Mouse (Mus musculus): ENCODE measurements around the gene Tnks1bp1. TPM values are rescaled to one million over a fixed set of nuclear protein-coding genes. Genes with fewer than 3 reads are reported as not detected.

The Tnks1bp1 gene
- polyA plus RNA-seq, 1 experiment from 2014 or later, result 32.9 TPM

- Histone ChIP-seq H3K36me3 (ENCODE audit: control insufficient read depth, insufficient read depth, low read length) (peaks cover 32% of the 10 kb centered on the region), H3K4me3 (ENCODE audit: low read depth, low read length) (peak overlapping the region; percentile 8; the same call in 1 of the 2 replicates), H3K9me3 (ENCODE audit: control insufficient read depth, low read length) (no peaks in the 10 kb centered on the region), H3K27me3 (ENCODE audit: control insufficient read depth, insufficient read depth, low read length) (no peaks in the 10 kb centered on the region), H3K4me1 (replicated peaks; ENCODE audit: control insufficient read depth, insufficient read depth) (0 out of 2 replicates have a peak, but pooled peaks cover 2% of the 10 kb centered on the region), H3K27ac (replicated peaks) (no peak overlapping the region), H3K4me2 (replicated peaks; ENCODE audit: low read depth) (peak overlapping the region; percentile 77), H3K9ac (ENCODE audit: low read length) (peak overlapping the region; percentile 35; the same call in 1 of the 2 replicates)
- 51% methylated on average over 5 of the region's 5 CpGs for WGBS
- ATAC-seq (ENCODE audit: low FRiP score, low TSS enrichment) (peak; percentile 49; the same call in 1 of the 2 replicates), DNase-seq (ENCODE audit: low spot score) (peak; percentile 57)
- no peak for TF ChIP-seq CTCF (IDR thresholded peaks at IDR 0.05; ENCODE audit: low read depth)
- no peak for TF ChIP-seq EP300 (optimal IDR thresholded peaks at IDR 0.05)
Observed at GRCm38 (mm10) chr2:85053192-85053816, 5.5 kb downstream of the Tnks1bp1 start.

GRCm38 (mm10) chr2:85056711-85057110, 8.9 kb downstream of the Tnks1bp1 start:
- H3K9ac ChIP-seq (ENCODE audit: low read length), result no peak overlapping the region
- no peaks in the 10 kb centered on the region for H3K9me3 ChIP-seq (ENCODE audit: control insufficient read depth, low read length)
- ATAC-seq (ENCODE audit: low FRiP score, low TSS enrichment), result no peak
- H3K4me2 ChIP-seq (replicated peaks; ENCODE audit: low read depth), result no peak overlapping the region
- no peaks in the 10 kb centered on the region for H3K4me1 ChIP-seq (replicated peaks; ENCODE audit: control insufficient read depth, insufficient read depth)
- no peak overlapping the region for H3K4me3 ChIP-seq (ENCODE audit: low read depth, low read length)
- TF ChIP-seq EP300 (optimal IDR thresholded peaks at IDR 0.05) (no peak), CTCF (IDR thresholded peaks at IDR 0.05; ENCODE audit: low read depth) (no peak)
- H3K27ac ChIP-seq (replicated peaks), result no peak overlapping the region
- DNase-seq (ENCODE audit: low spot score), result no peak
- WGBS, result 62% methylated on average over 5 of the region's 5 CpGs
- no peaks in the 10 kb centered on the region for H3K27me3 ChIP-seq (ENCODE audit: control insufficient read depth, insufficient read depth, low read length)
- peaks cover 43% of the 10 kb centered on the region for H3K36me3 ChIP-seq (ENCODE audit: control insufficient read depth, insufficient read depth, low read length)

GRCm38 (mm10) chr2:85059677-85060076, 11.9 kb downstream of the Tnks1bp1 start:
- Histone ChIP-seq H3K4me3 (ENCODE audit: low read depth, low read length) (no peak overlapping the region), H3K9ac (ENCODE audit: low read length) (no peak overlapping the region), H3K36me3 (ENCODE audit: control insufficient read depth, insufficient read depth, low read length) (peaks cover 58% of the 10 kb centered on the region), H3K27ac (replicated peaks) (peak overlapping the region; percentile 96), H3K4me2 (replicated peaks; ENCODE audit: low read depth) (peak overlapping the region; percentile 77; the same call in 1 of the 2 replicates), H3K27me3 (ENCODE audit: control insufficient read depth, insufficient read depth, low read length) (no peaks in the 10 kb centered on the region), H3K4me1 (replicated peaks; ENCODE audit: control insufficient read depth, insufficient read depth) (no peaks in the 10 kb centered on the region), H3K9me3 (ENCODE audit: control insufficient read depth, low read length) (no peaks in the 10 kb centered on the region)
- 86% methylated on average over 6 of the region's 6 CpGs for WGBS
- TF ChIP-seq EP300 (optimal IDR thresholded peaks at IDR 0.05), result no peak
- TF ChIP-seq CTCF (IDR thresholded peaks at IDR 0.05; ENCODE audit: low read depth), result peak; percentile 42
- DNase-seq (ENCODE audit: low spot score) (no peak), ATAC-seq (ENCODE audit: low FRiP score, low TSS enrichment) (no peak)

- Histone ChIP-seq H3K4me1 (replicated peaks; ENCODE audit: control insufficient read depth, insufficient read depth) (no peaks in the 10 kb centered on the region), H3K4me3 (ENCODE audit: low read depth, low read length) (peak overlapping the region; percentile 46), H3K4me2 (replicated peaks; ENCODE audit: low read depth) (peak overlapping the region; percentile 77), H3K27me3 (ENCODE audit: control insufficient read depth, insufficient read depth, low read length) (no peaks in the 10 kb centered on the region), H3K9ac (ENCODE audit: low read length) (peak overlapping the region; percentile 72), H3K27ac (replicated peaks) (peak overlapping the region; percentile 96), H3K9me3 (ENCODE audit: control insufficient read depth, low read length) (no peaks in the 10 kb centered on the region), H3K36me3 (ENCODE audit: control insufficient read depth, insufficient read depth, low read length) (peaks cover 50% of the 10 kb centered on the region)
- TF ChIP-seq CTCF (IDR thresholded peaks at IDR 0.05; ENCODE audit: low read depth) (no peak), EP300 (optimal IDR thresholded peaks at IDR 0.05) (no peak)
- ATAC-seq (ENCODE audit: low FRiP score, low TSS enrichment) (peak; percentile 94), DNase-seq (ENCODE audit: low spot score) (peak; percentile 93)
- 2% methylated on average over 10 of the region's 11 CpGs for WGBS
Observed at GRCm38 (mm10) chr2:85060591-85061060, 12.8 kb downstream of the Tnks1bp1 start.

GRCm38 (mm10) chr2:85061107-85061541, 13.3 kb downstream of the Tnks1bp1 start:
- peak; percentile 76 for ATAC-seq (ENCODE audit: low FRiP score, low TSS enrichment)
- Histone ChIP-seq H3K27me3 (ENCODE audit: control insufficient read depth, insufficient read depth, low read length) (no peaks in the 10 kb centered on the region), H3K4me1 (replicated peaks; ENCODE audit: control insufficient read depth, insufficient read depth) (no peaks in the 10 kb centered on the region), H3K9ac (ENCODE audit: low read length) (peak overlapping the region; percentile 72), H3K9me3 (ENCODE audit: control insufficient read depth, low read length) (no peaks in the 10 kb centered on the region), H3K4me2 (replicated peaks; ENCODE audit: low read depth) (peak overlapping the region; percentile 77), H3K27ac (replicated peaks) (peak overlapping the region; percentile 96), H3K4me3 (ENCODE audit: low read depth, low read length) (peak overlapping the region; percentile 46), H3K36me3 (ENCODE audit: control insufficient read depth, insufficient read depth, low read length) (peaks cover 47% of the 10 kb centered on the region)
- no peak for TF ChIP-seq CTCF (IDR thresholded peaks at IDR 0.05; ENCODE audit: low read depth)
- TF ChIP-seq EP300 (optimal IDR thresholded peaks at IDR 0.05), result no peak
- 12% methylated on average over 10 of the region's 10 CpGs for WGBS
- DNase-seq (ENCODE audit: low spot score), result no peak

All from stomach, postnatal 0 days (tissue).